Mouse (Mus musculus) left cerebral cortex, postnatal 25 days (tissue): ENCODE measurements around the gene Triobp. TPM values are rescaled to one million over a fixed set of nuclear protein-coding genes. Genes with fewer than 3 reads are reported as not detected.

Experiments
- DNase-seq, 2 experiments: peaks; one replicate each; pipeline ENCODE4 v3.0.0; 2022; ENCODE audit warnings: low spot score in 2 of 2, mixed read lengths in 1 of 2
- intact Hi-C: fragments of 180-260 bp; cut with DNase I; formaldehyde crosslinking; loops from one replicate; pipeline ENCODE4 v1.15.1; 2025
- microRNA-seq, 2 experiments: library from miRNA; unstranded; fragments of <30 nt; microRNA quantifications; one replicate each; pipeline ENCODE4 v1.2.0; 2022
- total RNA-seq, 2 experiments: library from RNA; stranded (reverse); gene quantifications; 2 replicates each; pipeline ENCODE4 v1.2.3; 2021

Gene Triobp
- total RNA-seq, 2 experiments from 2014 or later: 16.4 to 16.8 TPM

DNA sequence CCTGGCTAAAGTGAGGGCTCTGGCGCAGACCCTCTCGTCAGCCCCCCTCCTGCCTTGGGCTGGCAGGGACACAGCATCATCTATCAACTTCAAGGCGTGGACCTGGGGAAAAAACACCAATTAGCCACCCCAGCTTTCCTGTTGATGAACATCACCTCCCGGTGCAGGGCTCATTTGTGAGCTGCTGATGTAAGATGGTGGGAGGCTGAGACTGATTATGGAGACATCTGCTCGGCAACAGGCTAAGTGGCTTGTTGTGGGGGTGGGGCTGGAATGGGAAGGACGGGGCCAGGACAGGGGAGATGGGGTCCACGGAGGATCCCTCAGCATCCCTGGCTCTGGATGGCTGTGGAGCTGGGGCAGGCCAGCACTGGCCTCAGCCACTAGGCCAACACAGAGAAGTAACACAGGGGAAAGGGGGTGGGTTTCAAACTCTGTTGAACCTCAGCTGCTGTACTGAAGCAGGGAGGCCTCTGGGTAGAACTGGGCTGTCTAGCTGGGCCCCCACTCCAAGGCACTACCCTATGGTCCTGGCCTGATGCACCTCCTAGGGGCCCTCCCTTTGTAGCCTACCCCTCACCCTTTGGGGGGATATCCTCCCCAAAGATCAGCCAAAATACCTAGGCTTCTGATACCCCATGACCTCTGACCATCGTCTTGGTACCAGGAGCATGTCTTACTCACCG is 102.8 kb downstream of the Triobp start:
- DNase-seq: peak in 1 of 2 experiments; percentile 50
- intact Hi-C loops: no loop called here

DNA sequence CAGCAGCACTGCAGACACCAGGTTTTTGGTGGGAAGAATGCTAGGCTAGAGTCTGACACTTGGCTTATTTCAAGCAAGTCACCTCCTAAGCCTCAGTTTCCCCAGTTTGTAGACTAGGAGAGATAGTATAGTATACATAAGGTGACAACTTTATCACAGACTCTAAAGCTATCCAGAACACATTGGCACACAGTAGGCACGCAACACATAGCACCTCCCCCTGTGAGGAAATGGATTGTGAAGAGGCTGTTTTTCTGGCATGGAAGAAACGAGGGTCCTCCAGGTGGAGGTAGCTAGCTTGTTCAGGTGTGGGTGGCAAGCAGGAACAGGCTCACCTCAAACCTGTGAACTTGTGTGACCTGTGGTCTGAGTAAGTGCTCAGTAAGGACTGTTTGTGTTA is 103.4 kb downstream of the Triobp start:
- no peak for DNase-seq
- intact Hi-C loops: no loop called here

DNA sequence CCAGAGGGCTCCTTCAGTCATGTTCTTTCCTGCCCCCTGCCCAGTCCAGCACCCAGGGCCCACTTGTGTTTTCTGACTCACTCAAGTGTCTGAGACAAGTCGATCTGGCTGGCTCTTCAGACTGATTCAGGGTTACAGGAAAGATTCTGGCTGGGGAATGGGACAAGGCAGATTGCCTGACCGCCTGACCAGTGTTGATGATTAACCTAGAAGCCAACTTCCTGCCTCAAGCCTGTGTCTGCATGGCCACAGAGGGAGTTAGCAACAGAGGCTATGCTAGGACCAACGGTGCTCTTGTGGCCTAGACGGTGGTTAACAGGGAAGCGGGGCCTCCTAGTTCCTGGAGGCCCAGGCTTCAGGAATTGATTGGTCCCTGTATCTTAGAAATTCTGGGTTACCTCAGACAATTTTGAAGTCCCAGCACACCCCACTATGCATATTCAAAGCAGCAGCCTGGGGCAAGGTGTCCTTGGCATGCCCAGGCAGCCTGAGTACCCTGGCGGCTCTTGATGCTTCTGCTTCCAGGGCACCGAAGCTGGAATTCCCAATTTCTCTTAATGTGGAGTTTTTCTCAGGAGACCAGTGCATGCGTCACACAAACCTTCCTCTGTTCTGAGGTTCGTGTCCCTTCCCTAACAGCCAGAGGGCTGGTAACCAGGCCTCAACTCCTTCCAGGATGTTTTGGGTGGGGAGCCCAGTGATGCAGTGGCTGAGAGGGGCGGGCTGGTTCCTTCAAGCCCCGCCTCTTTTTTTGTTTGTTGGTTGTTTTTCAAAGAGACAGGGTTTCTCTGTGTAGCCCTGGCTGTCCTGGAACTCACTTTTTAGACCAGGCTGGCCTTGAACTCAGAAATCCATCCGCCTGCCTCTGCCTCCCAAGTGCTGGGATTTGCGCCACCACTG is 104.2 kb downstream of the Triobp start:
- intact Hi-C loops: no loop called here
- DNase-seq: no peak

DNA sequence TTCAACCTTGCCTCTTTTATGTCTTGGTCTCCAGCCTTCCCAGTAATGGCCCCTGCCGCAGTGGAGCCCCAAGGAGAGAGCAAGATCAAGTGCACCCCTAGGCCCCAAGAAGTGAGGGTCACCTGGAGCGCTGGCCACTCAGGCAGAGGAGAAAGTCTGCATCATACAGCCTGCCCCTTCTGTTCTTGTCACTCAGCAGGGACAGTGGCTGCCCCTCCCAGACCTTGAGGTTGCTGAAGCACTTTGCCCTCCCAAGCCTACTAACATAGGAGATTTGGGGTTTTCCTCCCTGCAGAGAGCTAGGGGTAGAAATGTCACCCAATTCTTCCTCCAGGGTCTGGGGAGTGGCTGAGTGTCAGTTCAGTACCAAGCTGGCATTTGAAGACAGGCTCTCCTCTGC is 104.8 kb downstream of the Triobp start:
- intact Hi-C loops: no loop called here

More for the DNA sequence above, 104.8 kb downstream of the Triobp start:
- no peak for DNase-seq

Small RNA genes lying within 50 kb of the gene (microRNA-seq; reads per million reads assigned to microRNA genes)
- gene Mir6956: 1.5 to 2.4 reads per million in 2 experiments

Other genes with a start within 250 kb of the Triobp start
- gene Elfn2, start 229.0 kb upstream of the Triobp start, total RNA-seq: 100 to 1,000 TPM; 137 to 153 TPM
- 1 to 10 TPM; 6.0 to 6.1 TPM for gene Mfng, start 174.2 kb upstream of the Triobp start, total RNA-seq
- gene Card10, start 144.7 kb upstream of the Triobp start, total RNA-seq: 1 to 10 TPM; 3.9 to 4.2 TPM
- 10 to 100 TPM; 11.9 to 13.2 TPM for gene Cdc42ep1, start 105.1 kb upstream of the Triobp start, total RNA-seq
- not detected for gene Lgals2, start 92.2 kb upstream of the Triobp start, total RNA-seq
- gene Gga1, start 70.5 kb upstream of the Triobp start, total RNA-seq: 10 to 100 TPM; 58.0 to 61.2 TPM
- under 1 TPM; 0.48 to 0.73 TPM for gene Gm49510, start 48.1 kb upstream of the Triobp start, total RNA-seq
- gene Sh3bp1, start 48.0 kb upstream of the Triobp start, total RNA-seq: 10 to 100 TPM; 20.4 to 24.3 TPM
- 100 to 1,000 TPM; 165 to 180 TPM for gene Pdxp, start 33.8 kb upstream of the Triobp start, total RNA-seq
- 10 to 100 TPM; 19.6 to 21.3 TPM for gene Lgals1, start 21.0 kb upstream of the Triobp start, total RNA-seq
- 10 to 100 TPM; 37.7 to 37.9 TPM for gene Nol12, start 12.8 kb upstream of the Triobp start, total RNA-seq
- gene H1f0, start 80.7 kb downstream of the Triobp start, total RNA-seq: 10 to 100 TPM; 91.8 to 96.6 TPM
- under 1 TPM; 0.53 to 0.55 TPM for gene Galr3, start 94.2 kb downstream of the Triobp start, total RNA-seq
- gene Ankrd54, start 115.2 kb downstream of the Triobp start, total RNA-seq: 10 to 100 TPM; 19.1 to 21.1 TPM
- gene Eif3l, start 127.5 kb downstream of the Triobp start, total RNA-seq: 10 to 100 TPM; 66.3 to 69.3 TPM
- gene Micall1, start 161.2 kb downstream of the Triobp start, total RNA-seq: 10 to 100 TPM; 23.8 to 24.1 TPM
- 100 to 1,000 TPM in 1 of 2 experiments, 10 to 100 TPM in 1; 98.4 to 106 TPM for gene Polr2f, start 193.3 kb downstream of the Triobp start, total RNA-seq
- 10 to 100 TPM; 11.7 to 12.2 TPM for gene 1700088E04Rik, start 193.5 kb downstream of the Triobp start, total RNA-seq
- gene Sox10, start 217.5 kb downstream of the Triobp start, total RNA-seq: 10 to 100 TPM; 24.5 to 25.4 TPM